Mouse (Mus musculus): ENCODE data around the gene Lsmem1. TPM values are rescaled to one million over a fixed set of nuclear protein-coding genes. Genes with fewer than 3 reads are reported as not detected.

The Lsmem1 gene
- polyA plus RNA-seq, 1 experiment from 2014 or later: 4.5 TPM

- DNase-seq (ENCODE audit: low spot score) (no peak), ATAC-seq (ENCODE audit: low read depth) (no peak)
- no peak overlapping the region for H3K27ac ChIP-seq (replicated peaks; ENCODE audit: low read depth, low read length)
- H3K4me1 ChIP-seq (ENCODE audit: control insufficient read depth, insufficient read depth, low read length): peaks cover 26% of the 10 kb centered on the region
- peak overlapping the region; percentile 100 for H3K4me3 ChIP-seq (ENCODE audit: low read depth, low read length)
- WGBS: 13% methylated on average over 3 of the region's 3 CpGs
- peak overlapping the region; percentile 94 for H3K9ac ChIP-seq (ENCODE audit: low read depth, low read length)
- H3K4me2 ChIP-seq (ENCODE audit: low read depth, low read length): peak overlapping the region; percentile 57
- H3K9me3 ChIP-seq (ENCODE audit: control insufficient read depth, low read length): no peaks in the 10 kb centered on the region
- H3K27me3 ChIP-seq (replicated peaks; ENCODE audit: control insufficient read depth, insufficient read depth, low read length): no peaks in the 10 kb centered on the region
- peaks cover 12% of the 10 kb centered on the region for H3K36me3 ChIP-seq (ENCODE audit: control insufficient read depth, insufficient read depth, low read length)
Observed at GRCm38 (mm10) chr12:40220896-40221295, 21.6 kb upstream of the Lsmem1 start.

- Histone ChIP-seq H3K4me3 (ENCODE audit: low read depth, low read length) (peak overlapping the region; percentile 100), H3K36me3 (ENCODE audit: control insufficient read depth, insufficient read depth, low read length) (peaks cover 20% of the 10 kb centered on the region), H3K9ac (ENCODE audit: low read depth, low read length) (peak overlapping the region; percentile 94; the same call in 1 of the 2 replicates), H3K4me1 (ENCODE audit: control insufficient read depth, insufficient read depth, low read length) (peaks cover 26% of the 10 kb centered on the region), H3K27me3 (replicated peaks; ENCODE audit: control insufficient read depth, insufficient read depth, low read length) (no peaks in the 10 kb centered on the region), H3K9me3 (ENCODE audit: control insufficient read depth, low read length) (no peaks in the 10 kb centered on the region), H3K27ac (replicated peaks; ENCODE audit: low read depth, low read length) (no peak overlapping the region; the same call in 1 of the 2 replicates), H3K4me2 (ENCODE audit: low read depth, low read length) (peak overlapping the region; percentile 57)
- no peak for ATAC-seq (ENCODE audit: low read depth)
- DNase-seq (ENCODE audit: low spot score): peak; percentile 29
- 40% methylated on average over 3 of the region's 3 CpGs for WGBS
Observed at GRCm38 (mm10) chr12:40220001-40220570, 20.8 kb upstream of the Lsmem1 start.

DNA sequence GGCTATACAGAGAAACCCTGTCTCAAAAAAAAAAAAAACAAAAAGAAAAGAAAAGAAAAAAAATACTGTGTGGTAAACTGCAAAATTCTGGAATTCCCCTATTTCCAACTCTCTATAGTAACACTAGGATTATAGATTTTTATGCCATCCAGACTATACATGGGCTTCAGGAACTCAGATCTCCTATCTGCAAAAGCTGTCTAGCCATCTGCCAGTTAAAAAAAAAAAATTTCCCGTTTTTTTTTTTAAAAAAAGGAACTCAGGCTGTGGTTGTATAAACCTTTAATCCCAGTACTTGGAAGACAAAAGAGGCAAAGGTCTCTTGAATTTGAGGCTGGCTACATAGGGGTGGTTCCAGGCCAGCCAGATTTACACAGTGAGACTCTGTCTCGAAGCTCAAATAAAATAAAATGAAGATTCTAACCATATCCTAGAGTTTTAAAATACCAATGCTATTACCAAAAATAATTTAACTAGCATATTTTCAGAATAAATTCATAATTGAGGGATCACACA lies 19.2 kb upstream of the Lsmem1 start:
- H3K9ac ChIP-seq (ENCODE audit: low read depth, low read length): no peak overlapping the region
- peaks cover 36% of the 10 kb centered on the region for H3K36me3 ChIP-seq (ENCODE audit: control insufficient read depth, insufficient read depth, low read length)
- DNase-seq (ENCODE audit: low spot score) (no peak), ATAC-seq (ENCODE audit: low read depth) (no peak)
- WGBS: 73% methylated on average over 2 of the region's 2 CpGs
- H3K9me3 ChIP-seq (ENCODE audit: control insufficient read depth, low read length): no peaks in the 10 kb centered on the region
- H3K27me3 ChIP-seq (replicated peaks; ENCODE audit: control insufficient read depth, insufficient read depth, low read length): no peaks in the 10 kb centered on the region
- no peak overlapping the region for H3K27ac ChIP-seq (replicated peaks; ENCODE audit: low read depth, low read length)
- no peak overlapping the region for H3K4me2 ChIP-seq (ENCODE audit: low read depth, low read length)
- H3K4me1 ChIP-seq (ENCODE audit: control insufficient read depth, insufficient read depth, low read length): peaks cover 21% of the 10 kb centered on the region
- H3K4me3 ChIP-seq (ENCODE audit: low read depth, low read length): no peak overlapping the region

DNA sequence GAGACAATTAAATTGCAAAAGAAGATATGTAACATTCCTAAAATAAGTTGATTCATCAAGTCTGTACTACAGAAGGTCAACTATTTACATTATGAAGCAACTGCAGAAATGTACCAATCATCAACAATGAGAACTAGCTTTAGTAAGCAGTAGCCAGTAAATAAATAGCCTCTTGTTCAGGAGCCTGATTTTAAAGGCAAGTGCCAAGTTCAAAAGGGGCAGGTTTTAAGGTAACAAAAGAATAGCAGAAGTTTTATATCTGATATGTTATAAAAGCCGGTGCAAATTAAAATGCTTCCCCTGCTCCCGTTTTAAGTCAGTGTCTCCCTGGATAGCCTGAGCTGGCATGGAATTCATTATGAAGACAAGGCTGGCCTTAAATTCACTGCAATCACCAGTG lies 18.5 kb upstream of the Lsmem1 start:
- Histone ChIP-seq H3K36me3 (ENCODE audit: control insufficient read depth, insufficient read depth, low read length) (peaks cover 43% of the 10 kb centered on the region), H3K27me3 (replicated peaks; ENCODE audit: control insufficient read depth, insufficient read depth, low read length) (no peaks in the 10 kb centered on the region), H3K9ac (ENCODE audit: low read depth, low read length) (no peak overlapping the region), H3K4me2 (ENCODE audit: low read depth, low read length) (no peak overlapping the region), H3K27ac (replicated peaks; ENCODE audit: low read depth, low read length) (no peak overlapping the region), H3K4me1 (ENCODE audit: control insufficient read depth, insufficient read depth, low read length) (peaks cover 20% of the 10 kb centered on the region), H3K9me3 (ENCODE audit: control insufficient read depth, low read length) (0 out of 2 replicates have a peak, but pooled peaks cover 2% of the 10 kb centered on the region), H3K4me3 (ENCODE audit: low read depth, low read length) (no peak overlapping the region)
- no peak for DNase-seq (ENCODE audit: low spot score)
- no peak for ATAC-seq (ENCODE audit: low read depth)
- 78% methylated on average over 2 of the region's 2 CpGs for WGBS

GRCm38 (mm10) chr12:40214888-40215876 lies 15.9 kb upstream of the Lsmem1 start:
- H3K4me2 ChIP-seq (ENCODE audit: low read depth, low read length): no peak overlapping the region
- H3K9me3 ChIP-seq (ENCODE audit: control insufficient read depth, low read length): 0 out of 2 replicates have a peak, but pooled peaks cover 5% of the 10 kb centered on the region
- no peak overlapping the region for H3K9ac ChIP-seq (ENCODE audit: low read depth, low read length)
- DNase-seq (ENCODE audit: low spot score): no peak
- ATAC-seq (ENCODE audit: low read depth): no peak
- H3K27ac ChIP-seq (replicated peaks; ENCODE audit: low read depth, low read length): no peak overlapping the region
- no peaks in the 10 kb centered on the region for H3K27me3 ChIP-seq (replicated peaks; ENCODE audit: control insufficient read depth, insufficient read depth, low read length)
- H3K4me3 ChIP-seq (ENCODE audit: low read depth, low read length): no peak overlapping the region
- peaks cover 6% of the 10 kb centered on the region for H3K4me1 ChIP-seq (ENCODE audit: control insufficient read depth, insufficient read depth, low read length)
- 95% methylated on average over 15 of the region's 15 CpGs for WGBS
- peaks cover 66% of the 10 kb centered on the region for H3K36me3 ChIP-seq (ENCODE audit: control insufficient read depth, insufficient read depth, low read length)

- Histone ChIP-seq H3K36me3 (ENCODE audit: control insufficient read depth, insufficient read depth, low read length) (peaks cover 83% of the 10 kb centered on the region), H3K9me3 (ENCODE audit: control insufficient read depth, low read length) (0 out of 2 replicates have a peak, but pooled peaks cover 5% of the 10 kb centered on the region), H3K4me3 (ENCODE audit: low read depth, low read length) (no peak overlapping the region), H3K9ac (ENCODE audit: low read depth, low read length) (no peak overlapping the region), H3K4me1 (ENCODE audit: control insufficient read depth, insufficient read depth, low read length) (no peaks in the 10 kb centered on the region), H3K27me3 (replicated peaks; ENCODE audit: control insufficient read depth, insufficient read depth, low read length) (no peaks in the 10 kb centered on the region), H3K4me2 (ENCODE audit: low read depth, low read length) (no peak overlapping the region), H3K27ac (replicated peaks; ENCODE audit: low read depth, low read length) (no peak overlapping the region)
- 88% methylated on average over 3 of the region's 3 CpGs for WGBS
- no peak; the same call in 1 of the 2 replicates for ATAC-seq (ENCODE audit: low read depth)
- no peak for DNase-seq (ENCODE audit: low spot score)
Observed at GRCm38 (mm10) chr12:40209049-40209448, 9.8 kb upstream of the Lsmem1 start.

DNA sequence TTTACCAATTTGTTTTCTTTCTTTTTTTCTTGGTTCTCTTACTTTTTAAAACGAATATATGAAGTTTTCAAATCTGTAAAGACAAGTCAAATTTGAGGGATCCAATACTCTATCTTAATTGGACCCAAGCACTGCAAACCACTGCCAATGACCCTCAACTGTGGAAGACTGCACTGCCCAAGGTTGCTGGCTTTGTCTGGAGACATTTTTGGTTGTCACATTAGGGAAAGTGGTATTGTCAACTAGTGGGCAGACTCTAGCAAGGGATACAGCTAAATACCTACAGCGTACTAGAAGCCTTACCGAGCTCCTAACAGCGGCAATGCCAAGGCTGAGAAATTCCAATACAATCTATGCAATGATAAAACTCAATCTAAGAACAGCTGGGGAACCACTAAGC lies 8.6 kb upstream of the Lsmem1 start:
- 94% methylated on average over 4 of the region's 4 CpGs for WGBS
- H3K27ac ChIP-seq (replicated peaks; ENCODE audit: low read depth, low read length): no peak overlapping the region
- H3K9ac ChIP-seq (ENCODE audit: low read depth, low read length): no peak overlapping the region
- ATAC-seq (ENCODE audit: low read depth): no peak
- DNase-seq (ENCODE audit: low spot score): no peak
- H3K27me3 ChIP-seq (replicated peaks; ENCODE audit: control insufficient read depth, insufficient read depth, low read length): no peaks in the 10 kb centered on the region
- no peaks in the 10 kb centered on the region for H3K4me1 ChIP-seq (ENCODE audit: control insufficient read depth, insufficient read depth, low read length)
- no peak overlapping the region for H3K4me2 ChIP-seq (ENCODE audit: low read depth, low read length)
- H3K36me3 ChIP-seq (ENCODE audit: control insufficient read depth, insufficient read depth, low read length): peaks cover 83% of the 10 kb centered on the region
- no peak overlapping the region for H3K4me3 ChIP-seq (ENCODE audit: low read depth, low read length)
- H3K9me3 ChIP-seq (ENCODE audit: control insufficient read depth, low read length): 0 out of 2 replicates have a peak, but pooled peaks cover 5% of the 10 kb centered on the region

- DNase-seq (ENCODE audit: low spot score): no peak
- peaks cover 59% of the 10 kb centered on the region for H3K36me3 ChIP-seq (ENCODE audit: control insufficient read depth, insufficient read depth, low read length)
- H3K9ac ChIP-seq (ENCODE audit: low read depth, low read length): no peak overlapping the region
Observed at GRCm38 (mm10) chr12:40202161-40203035, 3.1 kb upstream of the Lsmem1 start.

More at GRCm38 (mm10) chr12:40202161-40203035, 3.1 kb upstream of the Lsmem1 start:
- 89% methylated on average over 7 of the region's 7 CpGs for WGBS
- Histone ChIP-seq H3K27ac (replicated peaks; ENCODE audit: low read depth, low read length) (no peak overlapping the region), H3K4me1 (ENCODE audit: control insufficient read depth, insufficient read depth, low read length) (no peaks in the 10 kb centered on the region), H3K4me3 (ENCODE audit: low read depth, low read length) (no peak overlapping the region), H3K27me3 (replicated peaks; ENCODE audit: control insufficient read depth, insufficient read depth, low read length) (no peaks in the 10 kb centered on the region), H3K9me3 (ENCODE audit: control insufficient read depth, low read length) (no peaks in the 10 kb centered on the region), H3K4me2 (ENCODE audit: low read depth, low read length) (no peak overlapping the region)
- no peak for ATAC-seq (ENCODE audit: low read depth)

All from embryonic facial prominence, embryonic 14.5 days (tissue).